Mouse (Mus musculus) brown adipose tissue, adult 24 weeks (tissue): Measurements from ENCODE around the gene Synm. TPM values are rescaled to one million over a fixed set of nuclear protein-coding genes. Genes with fewer than 3 reads are reported as not detected.

Source experiments
- H3K27ac ChIP-seq: fragments of 200-500 bp; replicated peaks from 2 replicates; pipeline ENCODE4 v1.5.1; 2012; ENCODE audit warnings: low read depth, mild to moderate bottlenecking, low read length
- H3K4me1 ChIP-seq: fragments of 200-500 bp; 2 replicates; pipeline ENCODE4 v1.6.1; 2012; ENCODE audit warnings: low read length, mixed read lengths; ENCODE audit not compliant: control insufficient read depth, insufficient read depth, insufficient read length
- H3K4me3 ChIP-seq: fragments of 200-500 bp; 2 replicates; pipeline ENCODE4 v1.5.1; 2012; ENCODE audit warnings: low read depth, mild to moderate bottlenecking, low read length, moderate library complexity; ENCODE audit not compliant: insufficient read depth
- polyA plus RNA-seq: library from polyadenylated mRNA; stranded (reverse); fragments of >200 nt; gene quantifications from 2 replicates; pipeline ENCODE4 v1.2.4, GENCODE M21; 2012; ENCODE audit not compliant: missing spikeins, insufficient read depth, insufficient read length

The Synm gene
- polyA plus RNA-seq: 5.0 and 8.7 TPM in 2 replicates

DNA sequence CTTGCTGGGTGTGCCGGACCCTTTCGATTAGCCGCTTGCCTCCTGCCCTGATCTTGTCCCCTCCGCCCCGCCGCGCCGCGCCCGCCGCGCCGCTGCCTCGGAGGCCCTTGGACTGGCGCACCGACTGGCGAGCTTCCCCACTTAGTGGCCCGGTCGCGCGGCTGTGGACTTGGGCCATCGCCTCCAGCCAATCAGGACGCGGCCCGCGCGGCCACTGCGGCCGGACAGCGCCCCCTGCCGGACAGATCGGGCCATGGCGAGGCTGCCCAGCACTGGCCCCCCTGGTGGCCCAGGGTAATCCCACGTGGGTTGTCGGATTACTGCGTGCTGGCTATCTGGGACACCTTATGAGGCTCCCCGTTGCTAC lies at the start of gene Synm:
Gene Synm (minus strand): TSS at position 114 of the 367 bp plus-strand sequence.
- Histone ChIP-seq H3K4me3 (peak within 1 kb of the TSS; percentile 71), H3K4me1 (0 out of 2 replicates have a peak, but pooled peaks cover 2% of the 10 kb centered on the region), H3K27ac (peak within 1 kb of the TSS; percentile 6; the same call in 1 of the 2 replicates)

DNA sequence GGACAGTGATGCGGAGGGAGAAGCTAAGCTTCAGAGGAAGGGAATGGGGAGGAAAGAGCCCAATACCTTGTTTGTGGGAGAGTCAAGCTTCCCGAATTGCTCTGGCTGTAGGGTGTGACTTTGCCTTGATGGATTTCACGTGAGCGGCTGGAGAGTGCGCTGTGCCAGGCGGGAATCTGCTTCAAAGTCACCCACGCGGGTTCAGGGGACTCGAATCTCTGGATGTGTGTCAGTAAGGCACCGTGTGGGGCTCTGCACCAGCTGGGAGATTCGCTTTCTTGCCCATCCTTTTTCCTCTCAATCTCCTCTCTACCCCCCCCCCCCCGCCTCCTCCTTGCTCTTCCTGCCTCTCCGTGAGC lies 44.3 kb upstream of the Synm start:
- H3K4me1 ChIP-seq: no peaks in the 10 kb centered on the region
- no peak overlapping the region for H3K27ac ChIP-seq
- peak overlapping the region; percentile 36 for H3K4me3 ChIP-seq

DNA sequence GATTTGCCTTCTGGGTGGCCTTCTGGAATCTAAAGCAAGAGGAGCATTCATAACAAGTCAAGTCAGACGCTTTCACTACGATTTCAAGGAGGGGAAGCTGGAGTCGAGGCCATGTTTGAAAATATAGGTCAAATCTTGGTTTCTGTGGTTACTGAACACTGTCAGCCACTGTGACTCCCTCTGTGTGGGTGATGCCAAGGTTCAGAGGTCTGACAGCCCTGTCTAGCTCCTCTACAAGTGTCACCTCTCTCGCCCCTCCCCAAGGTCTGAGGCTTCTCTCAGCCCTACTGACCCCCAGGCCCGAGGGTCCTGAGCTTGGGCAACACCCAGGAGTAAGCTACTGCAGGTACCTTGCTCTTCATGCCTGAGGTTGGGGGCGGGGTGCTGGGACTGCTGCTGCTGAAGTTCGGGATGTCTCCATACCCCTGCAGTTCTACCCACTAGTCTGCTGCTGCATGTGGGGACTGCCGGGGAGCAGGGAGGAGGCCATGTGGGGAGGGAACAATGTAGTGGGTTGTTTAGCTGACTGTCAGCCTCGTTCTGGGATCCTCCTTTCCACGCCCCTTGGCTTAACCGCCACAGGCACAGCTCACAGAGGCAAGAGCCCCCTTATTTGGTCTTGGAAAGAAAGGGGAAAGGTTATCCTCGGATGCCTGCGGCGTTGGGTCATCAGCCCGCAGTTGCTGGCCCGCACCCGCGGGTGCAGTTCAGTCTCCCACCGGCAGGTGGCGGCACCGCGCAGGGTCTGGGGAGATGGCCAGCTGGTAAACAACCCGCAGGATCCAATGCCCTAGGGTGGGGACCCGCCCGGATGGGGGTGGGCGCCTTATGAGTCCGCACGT lies 43.7 kb upstream of the Synm start:
- H3K27ac ChIP-seq: no peak overlapping the region
- no peaks in the 10 kb centered on the region for H3K4me1 ChIP-seq
- H3K4me3 ChIP-seq: peak overlapping the region; percentile 36

DNA sequence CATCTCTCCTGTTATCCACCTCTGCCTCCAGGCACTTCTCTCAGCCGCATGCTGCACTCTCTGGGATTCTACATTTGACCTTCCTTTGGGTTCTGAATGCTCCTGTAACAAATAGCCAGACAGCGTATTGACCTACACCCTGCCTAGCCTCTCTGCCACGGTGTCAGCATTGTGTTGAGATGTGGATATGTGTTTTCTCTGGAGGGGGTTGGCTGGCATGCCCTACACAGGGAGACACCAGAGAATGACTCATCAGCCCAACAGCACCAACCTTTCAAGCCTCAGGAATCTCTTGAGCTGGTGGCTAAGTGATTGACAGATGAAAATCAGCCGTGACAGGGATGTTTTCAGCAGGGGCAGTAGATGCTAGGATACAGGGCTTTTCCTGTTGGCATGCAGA lies 41.5 kb upstream of the Synm start:
- Histone ChIP-seq H3K4me3 (no peak overlapping the region), H3K4me1 (no peaks in the 10 kb centered on the region), H3K27ac (no peak overlapping the region)

DNA sequence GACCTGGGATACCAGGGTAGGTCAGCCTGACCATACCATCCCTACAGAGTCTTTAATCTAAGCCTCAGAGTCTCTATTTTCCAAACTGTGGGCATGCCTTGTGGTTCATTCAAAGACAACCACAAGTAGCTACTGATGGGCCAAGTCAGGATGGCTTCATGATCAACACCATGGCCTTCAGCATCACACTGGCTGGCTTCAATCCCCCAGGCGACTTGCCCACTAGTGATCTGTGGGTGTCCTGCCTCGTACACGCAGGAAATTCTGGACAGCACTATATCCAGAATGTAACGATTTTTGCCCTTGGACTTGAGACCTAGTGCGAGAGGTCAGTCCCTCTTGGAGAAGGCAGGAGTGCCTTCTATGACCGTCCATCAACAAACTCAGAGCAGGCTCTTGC lies 41.0 kb upstream of the Synm start:
- no peaks in the 10 kb centered on the region for H3K4me1 ChIP-seq
- H3K27ac ChIP-seq: no peak overlapping the region
- H3K4me3 ChIP-seq: no peak overlapping the region

DNA sequence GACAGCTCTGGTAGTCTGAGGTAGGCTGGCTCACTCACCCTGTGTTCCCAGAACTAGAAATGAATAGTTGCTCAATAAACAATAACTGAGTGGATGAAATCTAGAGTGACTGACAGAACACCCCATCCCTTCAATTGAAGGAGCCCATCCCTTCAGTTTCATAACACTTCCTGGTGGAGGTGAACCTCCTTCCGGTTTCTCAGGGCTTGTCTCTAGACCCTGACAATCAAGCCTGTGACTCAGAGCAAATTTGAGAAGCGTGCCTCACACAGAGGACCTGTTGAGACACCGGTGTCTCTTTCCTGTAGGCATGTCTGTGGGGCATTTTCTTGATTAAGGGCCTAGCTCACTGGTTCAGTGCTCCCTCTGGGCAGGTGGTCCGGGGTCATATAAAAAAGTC lies 38.9 kb upstream of the Synm start:
- H3K4me1 ChIP-seq: no peaks in the 10 kb centered on the region
- H3K4me3 ChIP-seq: no peak overlapping the region
- no peak overlapping the region for H3K27ac ChIP-seq

DNA sequence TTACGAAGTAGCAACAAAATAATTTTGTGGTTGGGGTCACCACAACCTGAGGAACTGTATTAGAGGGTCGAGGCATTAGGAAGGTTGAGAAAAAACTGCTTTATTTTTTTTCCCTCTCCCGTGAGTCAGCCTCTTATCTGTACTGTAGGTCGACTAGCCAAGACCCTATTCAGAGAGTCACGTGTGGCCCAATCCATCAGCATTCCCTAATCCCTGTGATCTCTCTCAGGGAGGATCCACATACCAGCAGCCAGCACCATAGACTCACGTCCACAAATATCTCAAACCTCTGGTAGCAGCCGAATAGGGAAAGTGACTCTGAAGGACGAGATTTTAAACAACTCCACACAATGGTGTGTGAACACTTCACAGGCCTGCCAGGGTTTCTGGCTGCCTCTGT lies 37.5 kb upstream of the Synm start:
- Histone ChIP-seq H3K4me3 (no peak overlapping the region), H3K27ac (no peak overlapping the region), H3K4me1 (no peaks in the 10 kb centered on the region)

DNA sequence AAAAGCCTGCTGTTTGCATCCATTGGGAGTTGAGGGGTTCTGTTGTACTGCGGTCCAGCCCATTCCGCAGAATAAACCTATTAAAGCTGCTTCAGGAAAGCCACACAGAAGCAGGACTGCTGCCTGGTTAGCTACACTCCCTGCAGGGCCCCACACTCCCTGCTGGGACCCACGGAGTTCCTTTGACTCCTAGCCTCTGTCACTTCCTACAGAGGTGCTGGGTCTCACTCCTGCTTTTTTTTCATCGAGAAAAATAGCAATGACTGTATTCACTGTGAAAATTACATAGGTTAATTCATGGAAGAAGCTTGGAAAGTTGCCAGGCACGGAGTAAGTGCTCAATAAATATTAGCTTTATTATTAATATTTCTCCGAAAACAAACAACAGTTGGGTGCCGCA lies 33.9 kb upstream of the Synm start:
- Histone ChIP-seq H3K4me3 (no peak overlapping the region), H3K27ac (no peak overlapping the region), H3K4me1 (no peaks in the 10 kb centered on the region)

DNA sequence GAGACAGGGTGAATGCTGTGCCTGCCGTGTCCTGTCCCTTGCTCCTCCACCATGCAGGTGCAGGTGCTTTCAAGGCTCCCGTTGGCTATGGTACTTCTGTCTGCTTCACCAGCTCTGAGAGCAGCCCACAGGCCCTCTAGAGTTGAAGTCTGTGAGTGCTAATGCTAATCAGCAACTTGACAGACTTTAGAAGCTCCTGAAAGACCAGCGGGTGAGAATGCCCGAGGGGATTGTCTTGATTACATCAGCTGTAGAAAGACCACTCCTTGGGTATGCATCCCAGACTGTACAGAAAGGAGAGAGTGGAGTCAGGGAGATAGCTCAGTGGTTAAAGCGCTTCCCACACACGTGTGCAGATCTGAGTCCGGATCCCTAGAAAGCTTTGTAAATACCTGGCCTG lies 31.7 kb upstream of the Synm start:
- Histone ChIP-seq H3K4me1 (no peaks in the 10 kb centered on the region), H3K27ac (no peak overlapping the region), H3K4me3 (no peak overlapping the region)

DNA sequence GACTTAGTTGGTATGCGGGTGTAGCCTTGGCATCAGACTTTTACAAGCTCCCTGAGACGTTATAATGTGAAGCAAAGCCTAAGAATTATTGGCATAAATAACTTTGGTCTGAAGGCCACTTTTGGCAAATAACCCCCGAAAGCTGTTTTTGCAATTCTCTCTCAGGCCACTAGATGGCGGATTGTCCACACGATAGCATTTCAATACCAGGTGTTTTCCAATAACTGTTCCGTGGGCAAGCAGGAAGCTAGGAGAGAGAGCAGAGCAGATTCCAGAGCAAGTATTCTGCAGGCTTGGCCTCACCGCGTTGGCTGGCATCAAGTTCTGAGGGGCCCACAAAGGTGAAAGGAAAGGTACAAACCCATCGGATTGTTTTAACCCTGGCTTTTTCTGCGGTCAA lies 29.2 kb upstream of the Synm start:
- Histone ChIP-seq H3K4me3 (no peak overlapping the region), H3K4me1 (no peaks in the 10 kb centered on the region), H3K27ac (no peak overlapping the region)

DNA sequence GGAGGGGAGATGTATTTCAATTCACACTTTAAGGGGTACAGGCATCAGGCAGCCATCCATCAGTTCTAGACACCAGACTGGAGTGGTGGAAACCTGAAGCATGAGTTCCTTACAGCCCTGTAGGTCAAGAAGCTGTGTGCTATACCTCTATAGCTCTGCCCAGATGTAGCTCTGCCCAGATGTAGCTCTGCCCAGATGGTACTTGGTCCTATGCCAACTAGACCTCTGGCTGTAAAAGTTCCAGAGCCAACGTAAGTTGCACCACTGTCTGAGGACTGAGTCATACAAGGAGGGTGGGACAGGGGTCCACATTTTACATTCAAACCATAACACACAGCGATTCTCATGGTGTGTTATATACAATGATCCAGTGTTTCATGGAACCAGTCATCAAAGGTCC lies 28.3 kb upstream of the Synm start:
- no peaks in the 10 kb centered on the region for H3K4me1 ChIP-seq
- H3K4me3 ChIP-seq: no peak overlapping the region
- H3K27ac ChIP-seq: no peak overlapping the region

DNA sequence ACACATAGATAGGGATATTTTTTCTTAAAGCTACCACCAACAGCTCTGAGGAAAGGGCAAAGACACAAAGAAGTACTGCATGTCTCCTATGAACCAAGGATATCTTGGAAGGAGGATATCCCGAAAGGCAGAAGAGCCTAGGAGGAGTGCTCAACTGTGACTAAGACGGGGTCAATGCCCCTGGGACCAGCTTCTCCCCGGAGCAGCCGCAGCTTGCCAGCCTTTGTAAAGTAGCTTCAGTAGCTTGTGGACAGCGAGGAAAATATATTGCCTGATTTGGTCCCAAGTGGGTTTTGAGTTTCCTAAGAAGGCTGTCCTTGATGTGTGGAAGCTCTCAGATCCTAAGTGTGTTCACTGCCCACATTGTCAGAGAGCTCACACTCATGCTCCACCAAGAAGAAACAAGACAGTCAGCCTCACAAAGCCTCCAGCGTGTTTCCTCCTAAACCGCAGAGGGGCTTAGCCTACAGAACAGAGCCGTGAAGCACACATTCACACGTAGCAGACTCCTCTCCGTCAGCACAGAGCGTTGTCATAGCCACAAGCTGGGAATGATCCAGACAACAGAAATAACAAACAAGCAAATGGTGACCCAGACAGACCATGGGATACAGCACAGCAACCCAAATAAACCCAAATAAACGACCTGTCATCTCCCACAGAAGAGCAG lies 17.2 kb upstream of the Synm start:
- Histone ChIP-seq H3K27ac (no peak overlapping the region), H3K4me1 (0 out of 2 replicates have a peak, but pooled peaks cover 3% of the 10 kb centered on the region), H3K4me3 (no peak overlapping the region)

DNA sequence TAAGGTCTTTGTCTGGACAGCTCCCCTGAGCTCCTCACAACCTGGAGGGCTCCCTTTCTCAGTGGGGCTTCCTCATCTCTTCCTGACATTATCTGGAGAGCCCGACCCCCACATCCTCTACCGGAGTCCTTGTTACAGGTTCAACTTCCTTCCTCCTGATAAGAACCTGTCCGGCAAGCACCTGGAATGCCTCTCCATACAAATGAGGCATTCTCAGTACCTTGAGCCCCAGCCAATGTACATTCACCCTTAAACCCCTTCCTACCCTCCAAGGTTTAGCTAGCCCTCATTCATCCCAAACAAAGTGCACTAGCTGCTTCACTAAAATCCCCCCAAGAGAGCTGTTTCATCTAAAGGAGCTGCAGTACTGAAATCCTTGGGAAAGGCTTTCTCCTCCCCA lies 16.1 kb upstream of the Synm start:
- no peak overlapping the region for H3K4me3 ChIP-seq
- peaks cover 9% of the 10 kb centered on the region; the same call in 1 of the 2 replicates for H3K4me1 ChIP-seq
- no peak overlapping the region for H3K27ac ChIP-seq

DNA sequence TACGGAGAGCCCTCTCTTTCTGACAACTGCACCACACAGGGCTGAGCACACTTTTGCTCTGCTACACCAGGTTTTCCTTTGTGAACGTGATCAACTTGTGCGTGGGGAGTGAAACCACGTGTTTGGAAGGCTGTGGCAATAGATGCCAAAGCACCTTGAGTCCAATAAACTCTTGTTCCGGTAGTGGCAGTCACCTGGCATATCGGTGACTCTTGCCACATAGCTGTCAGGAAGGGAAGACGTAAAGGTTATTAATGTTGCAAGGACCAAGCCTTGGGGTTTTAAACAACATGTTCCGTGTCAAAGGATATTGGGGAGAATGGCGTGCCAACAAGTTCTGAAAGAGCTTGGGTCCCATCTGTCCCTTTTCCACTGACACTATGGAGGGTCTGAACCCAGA lies 12.7 kb upstream of the Synm start:
- H3K4me3 ChIP-seq: no peak overlapping the region

DNA sequence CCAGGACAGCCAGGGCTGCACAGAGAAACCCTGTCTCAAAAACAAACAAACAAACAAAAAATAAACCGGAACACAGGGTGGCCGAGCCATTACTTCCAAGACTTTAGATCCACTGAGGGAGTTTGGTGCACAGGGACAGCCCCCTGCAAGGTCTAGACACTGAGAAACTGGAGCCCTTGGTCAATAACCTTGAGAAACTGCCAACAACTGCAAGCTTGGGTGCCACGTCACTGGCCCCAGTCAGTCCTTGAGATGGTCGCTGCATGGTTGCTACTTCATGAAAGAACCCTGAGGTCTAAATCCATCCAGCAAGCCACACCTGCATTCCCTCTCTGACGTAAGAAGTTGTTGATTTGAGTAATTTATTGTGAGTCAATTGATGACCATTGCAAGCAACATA lies 9.9 kb upstream of the Synm start:
- Histone ChIP-seq H3K4me1 (peaks cover 9% of the 10 kb centered on the region; the same call in 1 of the 2 replicates), H3K27ac (no peak overlapping the region)

More for the DNA sequence above, 12.7 kb upstream of the Synm start:
- Histone ChIP-seq H3K4me1 (peaks cover 9% of the 10 kb centered on the region; the same call in 1 of the 2 replicates), H3K27ac (no peak overlapping the region)

DNA sequence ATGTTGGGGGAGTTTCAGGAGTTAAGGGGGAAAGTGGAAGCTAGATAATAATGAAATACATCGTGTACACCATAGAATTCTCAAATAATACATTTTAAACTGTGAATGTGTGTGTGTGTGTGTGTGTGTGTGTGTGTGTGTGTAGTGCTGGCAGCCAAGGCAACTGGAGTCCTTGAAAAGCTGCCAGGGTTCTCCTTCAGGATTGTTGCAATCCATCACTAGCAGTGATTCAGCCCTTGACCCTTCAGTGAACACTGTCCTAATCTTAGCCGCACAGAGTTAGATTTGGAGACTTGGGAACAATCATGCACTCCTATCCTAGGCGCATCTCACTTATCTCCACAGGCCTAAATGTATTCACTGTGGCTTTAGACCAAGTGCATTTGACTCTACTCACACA lies 8.6 kb upstream of the Synm start:
- Histone ChIP-seq H3K4me3 (no peak overlapping the region), H3K4me1 (peaks cover 9% of the 10 kb centered on the region; the same call in 1 of the 2 replicates), H3K27ac (no peak overlapping the region)

More for the DNA sequence above, 9.9 kb upstream of the Synm start:
- H3K4me3 ChIP-seq: no peak overlapping the region
